ENCODE assay signal across 22 mouse cellular contexts in the genomic region with DNA sequence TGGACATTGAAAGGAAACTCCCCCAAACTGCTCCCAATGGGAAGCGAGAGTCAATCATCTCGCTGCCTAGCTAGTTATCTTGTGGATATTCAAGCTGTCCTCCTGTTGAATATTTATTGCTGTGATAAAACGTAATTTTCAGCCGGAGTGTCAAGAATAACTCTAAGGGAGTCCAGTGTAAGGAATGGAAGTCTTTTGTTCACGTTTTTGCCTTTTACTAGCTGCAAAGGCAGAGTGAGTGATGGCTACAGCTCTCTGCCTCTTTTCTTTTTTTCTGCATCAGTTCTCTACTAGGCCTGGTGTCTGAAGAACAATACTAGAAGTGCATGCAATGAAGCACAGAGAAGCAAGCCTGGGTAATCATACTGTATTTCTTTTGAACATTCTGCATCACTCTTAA.
A peak's percentile ranks its signal among the peaks of the same experiment; 100 is the strongest.
DNase-seq lines count a peak whose midpoint lies in the region; ATAC-seq and TF ChIP-seq lines count a peak whose summit lies in the region.
"Had no signal": no experiment of that assay in that cellular context is flagged by ENCODE, and none has a peak within 500 bp of the region (broad histone marks: within the 10 kb centered on the region; RNA-seq: fewer than 3 reads in every experiment).

No protein-coding gene starts in this region.

- no peaks in the 10 kb centered on the region for H3K9me3 ChIP-seq in hindbrain, postnatal 0 days (ENCODE audit: low read length)
- no peaks in the 10 kb centered on the region for H3K9me3 ChIP-seq in hindbrain, embryonic 14.5 days (ENCODE audit: control insufficient read depth, low read length)
- H3K9me3 ChIP-seq in kidney, embryonic 15.5 days (replicated peaks), result no peaks in the 10 kb centered on the region
- no peaks in the 10 kb centered on the region for H3K9me3 ChIP-seq in neural tube, embryonic 14.5 days (ENCODE audit: control insufficient read depth, low read length)
- H3K9me3 ChIP-seq: embryonic facial prominence, embryonic 13.5 days; forebrain, embryonic 12.5 days; heart, embryonic 10.5 days; hindbrain, embryonic 12.5 days had no signal

- no peaks in the 10 kb centered on the region for H3K4me1 ChIP-seq in hindbrain, postnatal 0 days (ENCODE audit: insufficient read depth, low read length)
- no peaks in the 10 kb centered on the region for H3K4me1 ChIP-seq in hindbrain, embryonic 14.5 days (replicated peaks; ENCODE audit: control insufficient read depth, insufficient read depth, low read length)
- 0 out of 2 replicates have a peak, but pooled peaks cover 4% of the 10 kb centered on the region for H3K4me1 ChIP-seq in kidney, embryonic 15.5 days
- peaks cover 4% of the 10 kb centered on the region; the same call in 1 of the 2 replicates for H3K4me1 ChIP-seq in neural tube, embryonic 14.5 days (ENCODE audit: control insufficient read depth, insufficient read depth, low read length)
- H3K4me1 ChIP-seq: embryonic facial prominence, embryonic 13.5 days; forebrain, embryonic 12.5 days; heart, embryonic 10.5 days; hindbrain, embryonic 12.5 days had no signal

- H3K4me3 ChIP-seq in hindbrain, postnatal 0 days (ENCODE audit: low read length), result no peak overlapping the region
- no peak overlapping the region for H3K4me3 ChIP-seq in hindbrain, embryonic 14.5 days (replicated peaks; ENCODE audit: low read length)
- no peak overlapping the region for H3K4me3 ChIP-seq in kidney, embryonic 15.5 days (replicated peaks)
- H3K4me3 ChIP-seq in neural tube, embryonic 14.5 days (ENCODE audit: low read depth, low read length), result no peak overlapping the region
- H3K4me3 ChIP-seq: embryonic facial prominence, embryonic 13.5 days; forebrain, embryonic 12.5 days; heart, embryonic 10.5 days; hindbrain, embryonic 12.5 days had no signal

- no peak overlapping the region for H3K27ac ChIP-seq in hindbrain, postnatal 0 days
- no peak overlapping the region for H3K27ac ChIP-seq in hindbrain, embryonic 14.5 days
- no peak overlapping the region for H3K27ac ChIP-seq in kidney, embryonic 15.5 days
- H3K27ac ChIP-seq in neural tube, embryonic 14.5 days (ENCODE audit: low read depth, low read length), result no peak overlapping the region
- H3K27ac ChIP-seq: embryonic facial prominence, embryonic 13.5 days; forebrain, embryonic 12.5 days; heart, embryonic 10.5 days; hindbrain, embryonic 12.5 days had no signal

- ATAC-seq in hindbrain, postnatal 0 days, result no peak
- no peak for ATAC-seq in hindbrain, embryonic 14.5 days (ENCODE audit: low FRiP score)
- ATAC-seq in kidney, embryonic 15.5 days (replicated peaks; ENCODE audit: low FRiP score), result no peak; the same call in 1 of the 2 replicates
- peak; percentile 31; the same call in 1 of the 2 replicates for ATAC-seq in neural tube, embryonic 14.5 days (ENCODE audit: low read depth)
- ATAC-seq: activated CD4-positive, CD25-positive, alpha-beta regulatory T cell, adult 4 months; forebrain, embryonic 16.5 days; Patski had no signal

- H3K27me3 ChIP-seq in hindbrain, postnatal 0 days (ENCODE audit: insufficient read depth, low read length), result no peaks in the 10 kb centered on the region
- H3K27me3 ChIP-seq in hindbrain, embryonic 14.5 days (ENCODE audit: control insufficient read depth, insufficient read depth, low read length), result no peaks in the 10 kb centered on the region
- no peaks in the 10 kb centered on the region for H3K27me3 ChIP-seq in kidney, embryonic 15.5 days
- H3K27me3 ChIP-seq in neural tube, embryonic 14.5 days (ENCODE audit: control insufficient read depth, insufficient read depth, low read length), result no peaks in the 10 kb centered on the region
- H3K27me3 ChIP-seq: CH12.LX; embryonic facial prominence, embryonic 13.5 days; forebrain, embryonic 12.5 days; hindbrain, embryonic 12.5 days; Patski had no signal

- H3K4me2 ChIP-seq in hindbrain, postnatal 0 days (ENCODE audit: low read depth, low read length), result no peak overlapping the region
- no peak overlapping the region for H3K4me2 ChIP-seq in hindbrain, embryonic 14.5 days (replicated peaks)
- no peak overlapping the region for H3K4me2 ChIP-seq in kidney, embryonic 15.5 days
- no peak overlapping the region for H3K4me2 ChIP-seq in neural tube, embryonic 14.5 days (ENCODE audit: low read depth, low read length)
- H3K4me2 ChIP-seq: embryonic facial prominence, embryonic 13.5 days; forebrain, embryonic 12.5 days; hindbrain, embryonic 12.5 days had no signal

- 35% methylated on average over 5 of the region's 5 CpGs for WGBS in hindbrain, postnatal 0 days
- WGBS in hindbrain, embryonic 14.5 days, result 37% methylated on average over 5 of the region's 5 CpGs
- WGBS in kidney, embryonic 15.5 days, result 26% methylated on average over 5 of the region's 5 CpGs
- WGBS in neural tube, embryonic 14.5 days, result 14% methylated on average over 5 of the region's 5 CpGs

- H3K36me3 ChIP-seq in hindbrain, postnatal 0 days (ENCODE audit: insufficient read depth, low read length), result no peaks in the 10 kb centered on the region
- no peaks in the 10 kb centered on the region for H3K36me3 ChIP-seq in hindbrain, embryonic 14.5 days (replicated peaks; ENCODE audit: control insufficient read depth, insufficient read depth)
- H3K36me3 ChIP-seq in kidney, embryonic 15.5 days, result no peaks in the 10 kb centered on the region
- H3K36me3 ChIP-seq in neural tube, embryonic 14.5 days (ENCODE audit: control insufficient read depth, insufficient read depth, low read length), result no peaks in the 10 kb centered on the region
- H3K36me3 ChIP-seq: embryonic facial prominence, embryonic 13.5 days; forebrain, embryonic 12.5 days; heart, embryonic 10.5 days; hindbrain, embryonic 12.5 days had no signal

- peak; percentile 2 for DNase-seq in hindbrain, postnatal 0 days (ENCODE audit: low spot score)
- DNase-seq in hindbrain, embryonic 14.5 days (ENCODE audit: low spot score), result no peak
- DNase-seq in kidney, postnatal 4 days, result peak; percentile 6 to 9
- DNase-seq in neural tube, embryonic 10.5 days (ENCODE audit: extremely low spot score, low spot score), result no peak
- DNase-seq: adrenal gland, postnatal 14 days; cerebellum, adult 18-20 months; cerebellum, adult 9-11 months; cerebellum, postnatal 36 days; gastrocnemius, postnatal 10 days; heart, adult 18-20 months; heart, postnatal 10 days; heart, postnatal 4 days had no signal

- H3K9ac ChIP-seq in hindbrain, postnatal 0 days (replicated peaks; ENCODE audit: low read length), result no peak overlapping the region
- H3K9ac ChIP-seq in hindbrain, embryonic 14.5 days, result no peak overlapping the region
- H3K9ac ChIP-seq in kidney, embryonic 15.5 days, result no peak overlapping the region
- H3K9ac ChIP-seq in neural tube, embryonic 14.5 days (replicated peaks; ENCODE audit: low read depth, low read length), result no peak overlapping the region
- H3K9ac ChIP-seq: embryonic facial prominence, embryonic 13.5 days; forebrain, embryonic 12.5 days; hindbrain, embryonic 12.5 days had no signal

- TF ChIP-seq CTCF in hindbrain, postnatal 0 days (IDR thresholded peaks at IDR 0.05; ENCODE audit: low read depth), result no peak

Comparison
In these comparisons a context has a peak if more than half of its experiments do, and no peak if none do; other contexts are left out.
1. DNase-seq: peak in hindbrain, postnatal 0 days (single experiment) and kidney, postnatal 4 days (2 of 2); none in hindbrain, embryonic 14.5 days (single experiment) and neural tube, embryonic 10.5 days (single experiment).